Mouse (Mus musculus) CH12.LX (cell line): ENCODE measurements around the gene Nsg2.

Experiments
- CTCF ChIP-seq, 2 experiments: IDR thresholded peaks in 1 of 2; conservative IDR thresholded peaks in 1 of 2; 2 replicates each; pipeline ENCODE4 v1.5.1; 2011 to 2012; ENCODE audit warnings: low read depth in 2 of 2, low read length in 2 of 2, improper control_type of control experiment in 1 of 2, inconsistent platforms in 1 of 2, mild to moderate bottlenecking in 1 of 2, moderate library complexity in 1 of 2
- E2F4 ChIP-seq: IDR thresholded peaks from 2 replicates; pipeline ENCODE4 v1.6.1; 2011; ENCODE audit warnings: low read depth, low read length, improper control_type of control experiment; ENCODE audit not compliant: insufficient replicate concordance
- ELF1 ChIP-seq: IDR thresholded peaks from 2 replicates; pipeline ENCODE4 v1.6.1; 2014; ENCODE audit warnings: low read depth, mild to moderate bottlenecking, inconsistent platforms, low read length, improper control_type of control experiment
- EP300 ChIP-seq: IDR thresholded peaks from 2 replicates; pipeline ENCODE4 v1.6.1; 2011; ENCODE audit warnings: low read length, improper control_type of control experiment
- MAX ChIP-seq: IDR thresholded peaks from 2 replicates; pipeline ENCODE4 v1.6.1; 2011; ENCODE audit warnings: low read length, improper control_type of control experiment
- MAZ ChIP-seq: IDR thresholded peaks from 2 replicates; pipeline ENCODE4 v1.6.1; 2012; ENCODE audit warnings: low read depth, mild to moderate bottlenecking, inconsistent platforms, low read length, improper control_type of control experiment, moderate library complexity
- MYC ChIP-seq: IDR thresholded peaks from 2 replicates; pipeline ENCODE4 v1.6.1; 2011; ENCODE audit warnings: low read depth, mild to moderate bottlenecking, improper control_type of control experiment, low read length
- NELFE ChIP-seq: IDR thresholded peaks from 2 replicates; pipeline ENCODE4 v1.6.1; 2011; ENCODE audit warnings: low read depth, low read length, improper control_type of control experiment
- POLR2A ChIP-seq: IDR thresholded peaks from 2 replicates; pipeline ENCODE4 v1.6.1; 2011; ENCODE audit warnings: low read depth, mild to moderate bottlenecking, improper control_type of control experiment, low read length
- POLR2AphosphoS2 ChIP-seq: IDR thresholded peaks from 2 replicates; pipeline ENCODE4 v1.6.1; 2011; ENCODE audit warnings: low read depth, low read length, improper control_type of control experiment
- RAD21 ChIP-seq: IDR thresholded peaks from 2 replicates; pipeline ENCODE4 v1.6.1; 2011; ENCODE audit warnings: low read depth, mild to moderate bottlenecking, low read length, improper control_type of control experiment, moderate library complexity
- USF1 ChIP-seq: IDR thresholded peaks from 2 replicates; pipeline ENCODE4 v1.6.1; 2014; ENCODE audit warnings: low read depth, mild to moderate bottlenecking, inconsistent platforms, low read length, improper control_type of control experiment
- ZC3H11A ChIP-seq: IDR thresholded peaks from 2 replicates; pipeline ENCODE4 v1.6.1; 2012; ENCODE audit warnings: low read depth, mild to moderate bottlenecking, inconsistent platforms, low read length, improper control_type of control experiment

DNA sequence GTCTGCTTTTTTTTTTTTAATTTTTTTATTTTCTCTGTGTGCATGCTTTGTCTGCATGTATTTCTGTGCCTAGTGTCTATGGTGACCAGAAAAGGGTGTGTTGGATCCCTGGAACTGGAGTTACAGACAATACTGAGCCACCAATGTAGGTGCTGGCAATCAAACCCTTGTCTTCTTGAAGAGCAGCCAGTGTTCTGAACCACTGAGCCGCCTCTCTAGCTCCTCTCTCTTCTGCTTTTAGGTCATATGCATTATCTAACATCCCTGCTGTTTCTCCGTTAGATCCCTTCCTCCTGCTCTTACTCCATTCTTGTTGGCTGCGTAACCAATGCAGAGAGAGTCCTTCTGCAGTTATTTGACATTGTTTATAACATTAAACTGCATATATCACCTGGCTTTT lies 8.6 kb downstream of the Nsg2 start:
- no peak for TF ChIP-seq CTCF (conservative IDR thresholded peaks at IDR 0.05 in 1 of 2, IDR thresholded peaks at IDR 0.05 in 1 of 2; ENCODE audit: low read depth in 2 of 2, low read length in 2 of 2)
- no peak for TF ChIP-seq MYC
- TF ChIP-seq ZC3H11A: no peak
- no peak for TF ChIP-seq POLR2AphosphoS2
- no peak for TF ChIP-seq MAZ
- no peak for TF ChIP-seq RAD21
- no peak for TF ChIP-seq MAX
- TF ChIP-seq POLR2A: no peak
- TF ChIP-seq EP300: no peak
- TF ChIP-seq ELF1: no peak
- no peak for TF ChIP-seq NELFE
- no peak for TF ChIP-seq USF1
- TF ChIP-seq E2F4: no peak
